ENCODE assay signal across 16 mouse cellular contexts in the genomic region with DNA sequence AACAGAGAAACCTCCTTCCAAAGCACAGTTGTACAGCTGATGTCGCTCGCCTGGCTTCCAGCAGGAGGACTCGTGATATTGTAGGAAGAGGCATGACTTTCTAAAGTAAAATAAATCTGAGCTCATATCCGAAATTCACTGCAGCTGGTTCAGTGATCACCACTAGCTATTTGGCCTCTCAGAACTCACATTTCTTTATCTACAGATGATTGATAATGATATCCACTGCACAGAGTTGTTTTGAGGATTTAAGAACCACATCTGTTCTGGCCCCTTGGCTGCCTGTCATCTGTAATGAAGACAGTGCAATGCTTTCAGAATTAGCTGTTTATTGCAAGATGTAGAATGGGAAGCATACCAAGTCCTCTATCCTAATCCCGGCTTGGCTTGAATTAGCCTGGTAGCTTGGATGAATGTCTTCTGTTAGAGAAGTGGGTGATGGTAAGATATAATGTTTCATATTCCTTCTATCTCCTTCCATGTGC. TPM values are rescaled to one million over a fixed set of nuclear protein-coding genes. Genes with fewer than 3 reads are reported as not detected.
DNase-seq lines count a peak whose midpoint lies in the region; ATAC-seq lines count a peak whose summit lies in the region.
"Had no signal": no experiment of that assay in that cellular context is flagged by ENCODE, and none has a peak within 500 bp of the region (broad histone marks: within the 10 kb centered on the region; RNA-seq: fewer than 3 reads in every experiment).

No protein-coding gene starts in this region.

- H3K4me2 ChIP-seq in heart, embryonic 12.5 days, result no peak overlapping the region
- H3K4me2 ChIP-seq in lung, embryonic 15.5 days, result no peak overlapping the region
- no peak overlapping the region for H3K4me2 ChIP-seq in intestine, embryonic 16.5 days (ENCODE audit: low read depth, low read length)
- H3K4me2 ChIP-seq: heart, embryonic 13.5 days; hindbrain, embryonic 15.5 days; liver, embryonic 11.5 days; neural tube, embryonic 12.5 days had no signal

- DNase-seq in heart, adult 18-20 months, result peak; percentile 10
- no peak for DNase-seq in lung, adult 18-20 months
- peak; percentile 51 to 68 for DNase-seq in right cerebral cortex, postnatal 36 days (ENCODE audit: low spot score in 2 of 2)
- no peak for DNase-seq in B cell, adult 2 months
- no peak for DNase-seq in hindbrain, embryonic 10.5 days (ENCODE audit: low spot score)
- DNase-seq: adrenal gland, adult 8-10 months; thymus, adult 18-20 months had no signal

- H3K27ac ChIP-seq in heart, embryonic 12.5 days (ENCODE audit: poor library complexity, severe bottlenecking), result no peak overlapping the region
- no peak overlapping the region for H3K27ac ChIP-seq in lung, embryonic 15.5 days
- no peak overlapping the region for H3K27ac ChIP-seq in intestine, embryonic 16.5 days (ENCODE audit: low read length)
- H3K27ac ChIP-seq in hindbrain, embryonic 10.5 days, result no peak overlapping the region
- H3K27ac ChIP-seq: heart, embryonic 13.5 days; hindbrain, embryonic 15.5 days; kidney, postnatal 0 days; midbrain, embryonic 10.5 days; neural tube, embryonic 12.5 days had no signal

- no peak overlapping the region for H3K9ac ChIP-seq in heart, embryonic 12.5 days
- no peak overlapping the region for H3K9ac ChIP-seq in lung, embryonic 15.5 days
- no peak overlapping the region for H3K9ac ChIP-seq in intestine, embryonic 16.5 days (ENCODE audit: low read depth, low read length)
- H3K9ac ChIP-seq: heart, embryonic 13.5 days; hindbrain, embryonic 15.5 days; neural tube, embryonic 12.5 days had no signal

- H3K36me3 ChIP-seq in heart, embryonic 12.5 days, result no peaks in the 10 kb centered on the region
- no peaks in the 10 kb centered on the region for H3K36me3 ChIP-seq in lung, embryonic 15.5 days
- H3K36me3 ChIP-seq in intestine, embryonic 16.5 days (ENCODE audit: control insufficient read depth, insufficient read depth, low read length), result no peaks in the 10 kb centered on the region
- no peaks in the 10 kb centered on the region for H3K36me3 ChIP-seq in hindbrain, embryonic 10.5 days
- H3K36me3 ChIP-seq: heart, embryonic 13.5 days; hindbrain, embryonic 15.5 days; midbrain, embryonic 10.5 days; neural tube, embryonic 12.5 days had no signal

- ATAC-seq in heart, embryonic 12.5 days (ENCODE audit: insufficient number of reproducible peaks, low FRiP score), result no peak
- ATAC-seq in lung, embryonic 15.5 days (ENCODE audit: borderline replicate concordance, extremely low read depth, low FRiP score, low TSS enrichment), result peak; percentile 42; the same call in 1 of the 2 replicates
- ATAC-seq in intestine, embryonic 16.5 days, result peak; percentile 44; the same call in 1 of the 2 replicates

- H3K4me3 ChIP-seq in heart, embryonic 12.5 days, result no peak overlapping the region
- no peak overlapping the region for H3K4me3 ChIP-seq in lung, embryonic 15.5 days
- no peak overlapping the region for H3K4me3 ChIP-seq in intestine, embryonic 16.5 days (ENCODE audit: low read length)
- H3K4me3 ChIP-seq in hindbrain, embryonic 10.5 days, result no peak overlapping the region
- H3K4me3 ChIP-seq: heart, embryonic 13.5 days; hindbrain, embryonic 15.5 days; midbrain, embryonic 10.5 days; neural tube, embryonic 12.5 days had no signal

- H3K9me3 ChIP-seq in heart, embryonic 12.5 days (replicated peaks), result no peaks in the 10 kb centered on the region
- H3K9me3 ChIP-seq in lung, embryonic 15.5 days, result no peaks in the 10 kb centered on the region
- no peaks in the 10 kb centered on the region for H3K9me3 ChIP-seq in intestine, embryonic 16.5 days (ENCODE audit: control insufficient read depth, low read length)
- no peaks in the 10 kb centered on the region for H3K9me3 ChIP-seq in hindbrain, embryonic 10.5 days
- H3K9me3 ChIP-seq: heart, embryonic 13.5 days; hindbrain, embryonic 15.5 days; midbrain, embryonic 10.5 days; neural tube, embryonic 12.5 days had no signal

- H3K27me3 ChIP-seq in heart, embryonic 12.5 days (replicated peaks), result no peaks in the 10 kb centered on the region
- no peaks in the 10 kb centered on the region for H3K27me3 ChIP-seq in lung, embryonic 15.5 days
- H3K27me3 ChIP-seq in intestine, embryonic 16.5 days (replicated peaks; ENCODE audit: control insufficient read depth, insufficient read depth, low read length), result no peaks in the 10 kb centered on the region
- no peaks in the 10 kb centered on the region for H3K27me3 ChIP-seq in hindbrain, embryonic 10.5 days (ENCODE audit: insufficient read depth, poor library complexity, severe bottlenecking)
- H3K27me3 ChIP-seq: heart, embryonic 13.5 days; hindbrain, embryonic 15.5 days; neural tube, embryonic 12.5 days had no signal

- 67% methylated on average over 5 of the region's 5 CpGs for WGBS in heart, embryonic 12.5 days
- 54% methylated on average over 5 of the region's 5 CpGs for WGBS in lung, embryonic 15.5 days
- WGBS in intestine, embryonic 16.5 days, result 62% methylated on average over 5 of the region's 5 CpGs
- WGBS in hindbrain, embryonic 10.5 days, result 87% methylated on average over 5 of the region's 5 CpGs

- H3K4me1 ChIP-seq in heart, embryonic 12.5 days (replicated peaks), result no peaks in the 10 kb centered on the region
- H3K4me1 ChIP-seq in lung, embryonic 15.5 days, result no peaks in the 10 kb centered on the region
- no peaks in the 10 kb centered on the region for H3K4me1 ChIP-seq in intestine, embryonic 16.5 days (ENCODE audit: control insufficient read depth, insufficient read depth, low read length)
- H3K4me1 ChIP-seq in hindbrain, embryonic 10.5 days (replicated peaks), result no peaks in the 10 kb centered on the region
- H3K4me1 ChIP-seq: heart, embryonic 13.5 days; hindbrain, embryonic 15.5 days; midbrain, embryonic 10.5 days; neural tube, embryonic 12.5 days had no signal

RNA-seq across cellular contexts. Expression of gene Ccdc190, which starts 45.3 kb away (rescaled TPM):
- total RNA-seq in heart, adult 18-20 months (2021), result under 1 TPM in 1 of 2 experiments, not detected in 1; 0.31 TPM
- not detected in 2 replicates for polyA plus RNA-seq in heart, embryonic 12.5 days (2016; fragmentation: Nextera tagmentation; extraction: Ambion mirVana)
- 0.20 TPM in 1 of 2 replicates, not detected in the other for polyA plus RNA-seq in lung, embryonic 15.5 days (2015; fragmentation: Nextera tagmentation; extraction: Ambion mirVana)
- 0.07 TPM in 1 of 2 replicates, not detected in the other for polyA plus RNA-seq in intestine, embryonic 16.5 days (2015; fragmentation: Nextera tagmentation; extraction: Ambion mirVana)
- polyA plus RNA-seq in hindbrain, embryonic 10.5 days (2016; fragmentation: Nextera tagmentation; extraction: Ambion mirVana), result not detected in 2 replicates
- polyA plus RNA-seq: heart, embryonic 13.5 days; liver, embryonic 11.5 days had no signal

Comparison
In these comparisons a context has a peak if more than half of its experiments do, and no peak if none do; other contexts are left out.
1. DNase-seq: peak in heart, adult 18-20 months (2 of 2) and right cerebral cortex, postnatal 36 days (2 of 2); none in lung, adult 18-20 months (0 of 2), B cell, adult 2 months (0 of 2) and hindbrain, embryonic 10.5 days (single experiment).